Mouse (Mus musculus) T-helper 17 cell (primary cell): ENCODE results near the gene Adamts20.
"Not testable (repeated sequence)": the region's sequence is repeated elsewhere in the genome, so short reads cannot be mapped to it uniquely, and the experiment has no call there.

Experiments used
- in situ Hi-C, 2 experiments: fragments of 300-600 bp; cut with MboI, MseI; formaldehyde crosslinking; loops; 1 replicate in 1 of 2; 2 replicates in 1 of 2; pipeline ENCODE4 v1.15.1; 2025; ENCODE audit warnings: high pct_unique_total_duplicates in 2 of 2

Gene Adamts20

GRCm38 (mm10) chr15:94451600-94451999 lies 13.6 kb downstream of the Adamts20 start:
- in situ Hi-C loops: no loop called here

GRCm38 (mm10) chr15:94444437-94445136 lies 20.6 kb downstream of the Adamts20 start:
- in situ Hi-C loops: no loop called here

GRCm38 (mm10) chr15:94444043-94444436 lies 21.2 kb downstream of the Adamts20 start:
- in situ Hi-C loops: no loop called here

GRCm38 (mm10) chr15:94443025-94443424 lies 22.2 kb downstream of the Adamts20 start:
- in situ Hi-C loops: no loop called here

GRCm38 (mm10) chr15:94435532-94435931 lies 29.7 kb downstream of the Adamts20 start:
- in situ Hi-C loops: no loop called here

- in situ Hi-C loops: no loop called here
These were observed 34.4 kb downstream of the Adamts20 start for GRCm38 (mm10) chr15:94430681-94431405.

GRCm38 (mm10) chr15:94428726-94429125 lies 36.5 kb downstream of the Adamts20 start:
- in situ Hi-C loops: no loop called here

GRCm38 (mm10) chr15:94427482-94428214 lies 37.6 kb downstream of the Adamts20 start:
- in situ Hi-C loops: no loop called here

GRCm38 (mm10) chr15:94420526-94420925 lies 44.7 kb downstream of the Adamts20 start:
- in situ Hi-C loops: no loop called here

GRCm38 (mm10) chr15:94419167-94419566 lies 46.1 kb downstream of the Adamts20 start:
- in situ Hi-C loops: loop anchor here in 1 of 2 experiments (10.0 kb wide), 1 partner anchor 74 kb away; no protein-coding TSS in a partner anchor

GRCm38 (mm10) chr15:94418427-94418826 lies 46.8 kb downstream of the Adamts20 start:
- in situ Hi-C loops: loop anchor here in 1 of 2 experiments (10.0 kb wide), 1 partner anchor 74 kb away; no protein-coding TSS in a partner anchor

- in situ Hi-C loops: loop anchor here in 1 of 2 experiments (10.0 kb wide), 1 partner anchor 73 kb away; no protein-coding TSS in a partner anchor
These were observed 47.7 kb downstream of the Adamts20 start for GRCm38 (mm10) chr15:94417216-94418155.

- in situ Hi-C loops: loop anchor here in 1 of 2 experiments (10.0 kb wide), 1 partner anchor 65 kb away; no protein-coding TSS in a partner anchor
These were observed 55.4 kb downstream of the Adamts20 start for GRCm38 (mm10) chr15:94409832-94410231.

- in situ Hi-C loops: no loop called here
These were observed 58.9 kb downstream of the Adamts20 start for GRCm38 (mm10) chr15:94406364-94406763.

GRCm38 (mm10) chr15:94404071-94404545 lies 61.1 kb downstream of the Adamts20 start:
- in situ Hi-C loops: no loop called here

GRCm38 (mm10) chr15:94403461-94404070 lies 61.7 kb downstream of the Adamts20 start:
- in situ Hi-C loops: no loop called here

GRCm38 (mm10) chr15:94403018-94403417 lies 62.2 kb downstream of the Adamts20 start:
- in situ Hi-C loops: no loop called here

GRCm38 (mm10) chr15:94392737-94393136 lies 72.5 kb downstream of the Adamts20 start:
- in situ Hi-C loops: no loop called here

- in situ Hi-C loops: not testable (repeated sequence)
These were observed 75.1 kb downstream of the Adamts20 start for GRCm38 (mm10) chr15:94390127-94390526.

GRCm38 (mm10) chr15:94379425-94379824 lies 85.8 kb downstream of the Adamts20 start:
- in situ Hi-C loops: no loop called here
